ENCODE assay signal across 9 mouse cellular contexts in the genomic region with DNA sequence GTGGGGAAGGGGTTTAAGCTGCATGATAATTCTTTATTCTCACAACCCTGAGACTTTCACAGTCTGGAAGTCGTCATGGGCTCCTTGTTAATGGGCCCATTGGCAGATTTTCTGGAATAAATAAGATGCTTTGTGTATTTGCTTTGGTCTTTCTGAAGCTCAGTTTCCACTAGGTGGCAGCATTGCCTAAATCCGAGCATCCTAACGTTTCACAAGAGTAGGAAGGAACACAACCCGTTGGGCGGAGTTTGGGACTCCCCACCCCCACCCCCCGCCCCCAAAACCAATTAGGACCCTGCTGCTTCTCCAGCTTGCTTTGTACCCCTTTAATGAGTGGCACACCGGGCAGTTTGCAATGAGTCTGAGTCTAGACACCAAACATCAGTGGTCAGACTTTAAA.
DNase-seq lines count a peak whose midpoint lies in the region; ATAC-seq and TF ChIP-seq lines count a peak whose summit lies in the region.
"Had no signal": no experiment of that assay in that cellular context is flagged by ENCODE, and none has a peak within 500 bp of the region (broad histone marks: within the 10 kb centered on the region; RNA-seq: fewer than 3 reads in every experiment).

No protein-coding gene starts in this region.

- peak; percentile 35 for TF ChIP-seq CTCF in ES-Bruce4 (IDR thresholded peaks at IDR 0.05; ENCODE audit: low read depth, low read length)

- TF ChIP-seq EP300 in ES-Bruce4 (IDR thresholded peaks at IDR 0.05; ENCODE audit: insufficient read depth, low read depth, low read length), result no peak

- peak; percentile 52 for DNase-seq in c-Kit-positive CD71-positive TER-119-positive erythroid progenitor cells, embryonic 14.5 days (ENCODE audit: low spot score)
- DNase-seq in forebrain, embryonic 14.5 days (ENCODE audit: low spot score), result peak; percentile 97
- DNase-seq in heart, postnatal 10 days, result peak; percentile 87 to 90
- peak; percentile 73 to 86 for DNase-seq in kidney, postnatal 36 days
- peak; percentile 45 for DNase-seq in testis, postnatal 14 days (ENCODE audit: low spot score)

- no peak overlapping the region for H3K27ac ChIP-seq in ES-Bruce4 (ENCODE audit: insufficient read depth, low read length)
- H3K27ac ChIP-seq in forebrain, embryonic 14.5 days (ENCODE audit: low read depth, low read length), result no peak overlapping the region
- H3K27ac ChIP-seq in liver, embryonic 16.5 days (ENCODE audit: low read length), result no peak overlapping the region
- no peak overlapping the region for H3K27ac ChIP-seq in neural tube, embryonic 14.5 days (ENCODE audit: low read depth, low read length)
- H3K27ac ChIP-seq: liver, embryonic 15.5 days had no signal

- H3K4me2 ChIP-seq in forebrain, embryonic 14.5 days (ENCODE audit: low read length), result peak overlapping the region; percentile 34; the same call in 1 of the 2 replicates
- H3K4me2 ChIP-seq in liver, embryonic 16.5 days (ENCODE audit: low read depth, low read length), result no peak overlapping the region
- peak overlapping the region; percentile 30; the same call in 1 of the 2 replicates for H3K4me2 ChIP-seq in neural tube, embryonic 14.5 days (ENCODE audit: low read depth, low read length)
- H3K4me2 ChIP-seq: liver, embryonic 15.5 days had no signal

- H3K9ac ChIP-seq in ES-Bruce4 (ENCODE audit: low read depth, poor library complexity, severe bottlenecking), result no peak overlapping the region
- no peak overlapping the region; the same call in 1 of the 2 replicates for H3K9ac ChIP-seq in forebrain, embryonic 14.5 days (ENCODE audit: low read length)
- H3K9ac ChIP-seq in liver, embryonic 16.5 days (ENCODE audit: low read depth, low read length), result no peak overlapping the region
- H3K9ac ChIP-seq in neural tube, embryonic 14.5 days (replicated peaks; ENCODE audit: low read depth, low read length), result no peak overlapping the region
- H3K9ac ChIP-seq: liver, embryonic 15.5 days had no signal

- no peaks in the 10 kb centered on the region for H3K4me1 ChIP-seq in ES-Bruce4 (ENCODE audit: control insufficient read depth, insufficient read depth, low read length)
- H3K4me1 ChIP-seq in forebrain, embryonic 14.5 days (ENCODE audit: control insufficient read depth, insufficient read depth, low read length), result no peaks in the 10 kb centered on the region
- no peaks in the 10 kb centered on the region for H3K4me1 ChIP-seq in liver, embryonic 16.5 days (ENCODE audit: control insufficient read depth, low read depth, low read length)
- H3K4me1 ChIP-seq in neural tube, embryonic 14.5 days (ENCODE audit: control insufficient read depth, insufficient read depth, low read length), result no peaks in the 10 kb centered on the region
- H3K4me1 ChIP-seq: liver, embryonic 15.5 days had no signal

- 0% methylated on average over 7 of the region's 7 CpGs for WGBS in forebrain, embryonic 14.5 days
- 1% methylated on average over 7 of the region's 7 CpGs for WGBS in liver, embryonic 16.5 days (ENCODE audit: insufficient replicate concordance)
- WGBS in neural tube, embryonic 14.5 days, result 0% methylated on average over 7 of the region's 7 CpGs

- intact Hi-C loops in heart, postnatal 10 days (cut with DNase I), result loop anchor here (1.0 to 5.0 kb wide), 5 partner anchors 101 to 429 kb away; no protein-coding TSS in a partner anchor

- no peaks in the 10 kb centered on the region for H3K27me3 ChIP-seq in ES-Bruce4 (ENCODE audit: control insufficient read depth, insufficient read depth, low read length, poor library complexity, severe bottlenecking)
- H3K27me3 ChIP-seq in forebrain, embryonic 14.5 days (replicated peaks; ENCODE audit: control insufficient read depth, insufficient read depth, low read length), result no peaks in the 10 kb centered on the region
- H3K27me3 ChIP-seq in liver, embryonic 16.5 days (ENCODE audit: control insufficient read depth, insufficient read depth, low read depth, low read length), result no peaks in the 10 kb centered on the region
- H3K27me3 ChIP-seq in neural tube, embryonic 14.5 days (ENCODE audit: control insufficient read depth, insufficient read depth, low read length), result no peaks in the 10 kb centered on the region
- H3K27me3 ChIP-seq: liver, embryonic 15.5 days had no signal

- TF ChIP-seq POLR2A in ES-Bruce4 (IDR thresholded peaks at IDR 0.05; ENCODE audit: insufficient read depth, low read length), result no peak

- peak; percentile 93 for ATAC-seq in forebrain, embryonic 14.5 days
- ATAC-seq in liver, embryonic 16.5 days (ENCODE audit: low read depth), result peak; percentile 21; the same call in 1 of the 2 replicates
- peak; percentile 89 for ATAC-seq in neural tube, embryonic 14.5 days (ENCODE audit: low read depth)

- no peak overlapping the region for H3K4me3 ChIP-seq in ES-Bruce4 (ENCODE audit: low read depth, low read length)
- H3K4me3 ChIP-seq in forebrain, embryonic 14.5 days (ENCODE audit: low read depth, low read length), result no peak overlapping the region
- no peak overlapping the region for H3K4me3 ChIP-seq in liver, embryonic 16.5 days (ENCODE audit: low read depth, low read length)
- H3K4me3 ChIP-seq in neural tube, embryonic 14.5 days (ENCODE audit: low read depth, low read length), result peak overlapping the region; percentile 12; the same call in 1 of the 2 replicates
- H3K4me3 ChIP-seq: liver, embryonic 15.5 days had no signal

- H3K9me3 ChIP-seq in ES-Bruce4 (replicated peaks; ENCODE audit: control insufficient read depth, insufficient read depth, low read length, poor library complexity, severe bottlenecking), result no peaks in the 10 kb centered on the region
- H3K9me3 ChIP-seq in forebrain, embryonic 14.5 days (replicated peaks; ENCODE audit: control insufficient read depth, low read length), result no peaks in the 10 kb centered on the region
- H3K9me3 ChIP-seq in liver, embryonic 16.5 days (replicated peaks; ENCODE audit: control insufficient read depth, low read length), result no peaks in the 10 kb centered on the region
- H3K9me3 ChIP-seq in neural tube, embryonic 14.5 days (ENCODE audit: control insufficient read depth, low read length), result no peaks in the 10 kb centered on the region
- H3K9me3 ChIP-seq: liver, embryonic 15.5 days had no signal

- H3K36me3 ChIP-seq in ES-Bruce4 (ENCODE audit: control insufficient read depth, insufficient read depth, low read length, poor library complexity, severe bottlenecking), result no peaks in the 10 kb centered on the region
- H3K36me3 ChIP-seq in forebrain, embryonic 14.5 days (ENCODE audit: control insufficient read depth, insufficient read depth, low read length), result no peaks in the 10 kb centered on the region
- H3K36me3 ChIP-seq in liver, embryonic 16.5 days (ENCODE audit: control insufficient read depth, insufficient read depth), result no peaks in the 10 kb centered on the region
- no peaks in the 10 kb centered on the region for H3K36me3 ChIP-seq in neural tube, embryonic 14.5 days (ENCODE audit: control insufficient read depth, insufficient read depth, low read length)
- H3K36me3 ChIP-seq: liver, embryonic 15.5 days had no signal

Comparison
In these comparisons a context has a peak if more than half of its experiments do, and no peak if none do; other contexts are left out.
1. DNase-seq: peak in every context shown above with its lines; median percentile 97 in forebrain, embryonic 14.5 days; 88 in heart, postnatal 10 days; 80 in kidney, postnatal 36 days; 52 in c-Kit-positive CD71-positive TER-119-positive erythroid progenitor cells, embryonic 14.5 days; 45 in testis, postnatal 14 days.
2. ATAC-seq: peak in every context shown above with its lines; median percentile 93 in forebrain, embryonic 14.5 days; 89 in neural tube, embryonic 14.5 days; 21 in liver, embryonic 16.5 days.